Mouse (Mus musculus) bone marrow, adult 2 months (tissue): ENCODE measurements around the gene Ttll1. TPM values are rescaled to one million over a fixed set of nuclear protein-coding genes. Genes with fewer than 3 reads are reported as not detected.

Experiments used
- H3K27ac ChIP-seq: fragments of 200-500 bp; 2 replicates; pipeline ENCODE4 v1.5.1; 2012; ENCODE audit warnings: low read depth, mild to moderate bottlenecking, control low read depth, inconsistent platforms, low read length; ENCODE audit not compliant: control insufficient read depth, poor library complexity, insufficient read depth
- H3K4me1 ChIP-seq: fragments of 200-500 bp; 2 replicates; pipeline ENCODE4 v1.6.1; 2011; ENCODE audit warnings: low read length; ENCODE audit not compliant: control insufficient read depth, insufficient read depth
- H3K4me3 ChIP-seq: fragments of 200-500 bp; replicated peaks from 2 replicates; pipeline ENCODE3; 2011; ENCODE audit warnings: mild to moderate bottlenecking, low read depth, low read length, control low read depth; ENCODE audit not compliant: control insufficient read depth
- CTCF ChIP-seq: fragments of 200-500 bp; IDR thresholded peaks from 2 replicates; pipeline ENCODE4 v1.5.1; 2011; ENCODE audit warnings: low read length, control low read depth; ENCODE audit not compliant: control insufficient read depth, insufficient read depth
- POLR2A ChIP-seq: fragments of 200-500 bp; IDR thresholded peaks from 2 replicates; pipeline ENCODE4 v1.6.1; 2011; ENCODE audit warnings: low read depth, mild to moderate bottlenecking, control low read depth, low read length, borderline replicate concordance; ENCODE audit not compliant: control insufficient read depth
- WGBS: fragments of 180-500 bp; shearing (Covaris S2); methylation state at CpG from one replicate; pipeline ENCODE4 v1.1.7; 2018; 5-methylcytosine and 5-hydroxymethylcytosine counted together
- polyA plus RNA-seq: library from polyadenylated mRNA; stranded (reverse); fragments of >200 nt; gene quantifications from 2 replicates; pipeline ENCODE4 v1.2.4, GENCODE M21; 2011; ENCODE audit warnings: low replicate concordance; ENCODE audit not compliant: missing spikeins, insufficient read depth, insufficient read length

Gene Ttll1
- polyA plus RNA-seq, 1 experiment, result 5.1 TPM

- Histone ChIP-seq H3K4me1 (no peaks in the 10 kb centered on the region), H3K27ac (no peak overlapping the region), H3K4me3 (no peak overlapping the region)
- peak; percentile 47; the same call in 1 of the 2 replicates for TF ChIP-seq CTCF
- no peak for TF ChIP-seq POLR2A
- WGBS, result 88% methylated on average over 6 of the region's 6 CpGs
These were observed 13.4 kb downstream of the Ttll1 start for GRCm38 (mm10) chr15:83497299-83497698.

- TF ChIP-seq POLR2A, result no peak
- no peak for TF ChIP-seq CTCF
- H3K4me3 ChIP-seq, result no peak overlapping the region
- H3K4me1 ChIP-seq, result no peaks in the 10 kb centered on the region
- 85% methylated on average over 22 of the region's 22 CpGs for WGBS
- no peak overlapping the region for H3K27ac ChIP-seq
These were observed 14.8 kb downstream of the Ttll1 start for GRCm38 (mm10) chr15:83495787-83496367.

- no peak overlapping the region for H3K27ac ChIP-seq
These were observed 15.5 kb downstream of the Ttll1 start for GRCm38 (mm10) chr15:83495195-83495594.

DNA sequence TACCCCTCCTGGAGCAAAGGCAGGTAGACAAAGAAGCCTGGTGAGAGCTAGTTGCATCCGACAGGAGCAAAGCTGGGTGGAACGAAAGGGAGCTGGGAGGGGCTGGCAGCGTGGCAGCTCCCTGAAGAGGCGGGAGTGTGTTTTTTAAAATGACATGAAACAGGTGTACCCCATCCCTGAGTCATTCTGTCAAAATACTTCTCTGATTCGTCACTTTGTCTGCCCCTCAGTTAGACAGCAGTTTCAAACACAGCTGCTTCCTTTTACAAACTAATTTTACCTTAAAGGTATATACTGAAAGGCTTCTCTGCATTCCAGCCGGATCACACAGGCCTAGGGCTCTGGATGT is 16.1 kb downstream of the Ttll1 start:
- WGBS, result 59% methylated on average over 6 of the region's 6 CpGs

More at GRCm38 (mm10) chr15:83495195-83495594, 15.5 kb downstream of the Ttll1 start:
- TF ChIP-seq CTCF (no peak), POLR2A (no peak)
- 60% methylated on average over 3 of the region's 3 CpGs for WGBS
- Histone ChIP-seq H3K4me1 (no peaks in the 10 kb centered on the region), H3K4me3 (no peak overlapping the region)

DNA sequence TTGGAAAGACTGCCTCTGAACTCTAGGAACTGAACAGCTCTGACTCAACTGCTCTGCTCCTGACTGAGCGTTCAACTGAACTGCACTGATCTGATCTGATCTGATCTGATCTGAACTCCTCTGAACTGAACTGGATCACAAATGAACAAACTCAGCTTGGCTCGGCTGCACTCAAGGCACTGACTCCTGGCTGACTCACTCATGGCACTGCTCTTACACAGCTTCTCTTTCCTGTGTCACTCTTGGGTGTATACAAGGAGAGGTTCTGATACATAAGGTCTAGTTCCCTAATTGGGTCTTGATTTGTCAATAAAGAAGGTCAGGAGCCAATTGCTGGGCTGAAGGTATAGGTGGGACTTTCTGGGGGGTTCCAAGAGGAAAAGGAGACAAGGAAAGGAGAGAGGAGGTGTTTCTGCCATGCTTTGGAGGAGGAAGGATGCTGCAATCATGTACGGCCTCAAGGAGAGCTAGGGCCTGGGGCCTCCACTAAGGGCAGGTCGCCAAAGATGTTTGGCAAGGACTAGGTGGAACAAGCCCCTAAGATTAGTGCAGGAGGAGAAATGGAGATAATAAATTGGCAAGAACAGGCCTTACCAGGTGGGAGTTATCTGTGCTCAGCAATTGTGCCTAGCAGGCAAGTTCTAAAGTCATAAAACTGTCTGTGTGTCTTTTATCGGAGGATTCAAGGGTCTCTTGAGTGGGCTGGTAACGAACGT is 16.7 kb downstream of the Ttll1 start:
- Histone ChIP-seq H3K27ac (no peak overlapping the region), H3K4me1 (no peaks in the 10 kb centered on the region), H3K4me3 (no peak overlapping the region)
- TF ChIP-seq POLR2A, result no peak
- TF ChIP-seq CTCF, result no peak
- WGBS, result 61% methylated on average over 7 of the region's 7 CpGs

More for the DNA sequence above, 16.1 kb downstream of the Ttll1 start:
- Histone ChIP-seq H3K4me1 (no peaks in the 10 kb centered on the region), H3K4me3 (no peak overlapping the region), H3K27ac (no peak overlapping the region)
- TF ChIP-seq CTCF, result no peak
- TF ChIP-seq POLR2A, result no peak

DNA sequence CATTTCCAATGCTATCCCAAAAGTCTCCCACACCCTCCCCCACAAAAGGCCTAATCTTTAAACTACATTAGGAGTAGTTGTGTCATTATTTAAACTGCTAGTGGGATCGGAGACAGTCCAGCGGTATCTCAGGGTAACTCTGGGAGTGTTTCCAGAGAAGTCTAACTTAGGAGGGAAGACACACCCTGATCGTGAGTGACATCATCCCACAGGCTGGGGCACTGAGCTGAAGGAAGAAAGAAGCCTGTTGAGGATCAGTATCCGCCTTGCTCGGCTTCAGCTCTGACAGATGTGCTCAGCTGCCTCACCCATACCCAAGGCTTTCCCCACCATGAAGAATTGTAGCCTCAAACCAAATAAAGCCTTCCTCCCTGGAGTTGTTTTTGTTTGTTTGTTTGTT is 18.8 kb downstream of the Ttll1 start:
- TF ChIP-seq POLR2A (no peak), CTCF (no peak)
- H3K4me1 ChIP-seq, result no peaks in the 10 kb centered on the region
- WGBS, result 88% methylated on average over 5 of the region's 5 CpGs
- H3K4me3 ChIP-seq, result no peak overlapping the region
- H3K27ac ChIP-seq, result no peak overlapping the region

- H3K27ac ChIP-seq, result no peak overlapping the region
- 93% methylated on average over 20 of the region's 20 CpGs for WGBS
These were observed 21.2 kb downstream of the Ttll1 start for GRCm38 (mm10) chr15:83489471-83489870.

GRCm38 (mm10) chr15:83487477-83488115 is 23.1 kb downstream of the Ttll1 start:
- no peak for TF ChIP-seq POLR2A
- TF ChIP-seq CTCF, result no peak
- H3K4me3 ChIP-seq, result no peak overlapping the region
- no peak overlapping the region for H3K27ac ChIP-seq
- 88% methylated on average over 9 of the region's 9 CpGs for WGBS
- no peaks in the 10 kb centered on the region; the same call in 1 of the 2 replicates for H3K4me1 ChIP-seq

More at GRCm38 (mm10) chr15:83489471-83489870, 21.2 kb downstream of the Ttll1 start:
- TF ChIP-seq POLR2A, result no peak
- no peak overlapping the region for H3K4me3 ChIP-seq
- no peaks in the 10 kb centered on the region for H3K4me1 ChIP-seq

- Histone ChIP-seq H3K4me3 (no peak overlapping the region), H3K27ac (no peak overlapping the region), H3K4me1 (no peaks in the 10 kb centered on the region; the same call in 1 of the 2 replicates)
- 94% methylated on average over 10 of the region's 10 CpGs for WGBS
- TF ChIP-seq POLR2A (no peak), CTCF (no peak)
These were observed 26.4 kb downstream of the Ttll1 start for GRCm38 (mm10) chr15:83484311-83484710.
